Mouse (Mus musculus) ovary, postnatal 36 days (tissue): ENCODE data around the gene Trim27.

Experiments
- DNase-seq: peaks from one replicate; pipeline ENCODE4 v3.0.0; 2022; ENCODE audit warnings: low spot score, mixed read lengths

Gene Trim27

DNA sequence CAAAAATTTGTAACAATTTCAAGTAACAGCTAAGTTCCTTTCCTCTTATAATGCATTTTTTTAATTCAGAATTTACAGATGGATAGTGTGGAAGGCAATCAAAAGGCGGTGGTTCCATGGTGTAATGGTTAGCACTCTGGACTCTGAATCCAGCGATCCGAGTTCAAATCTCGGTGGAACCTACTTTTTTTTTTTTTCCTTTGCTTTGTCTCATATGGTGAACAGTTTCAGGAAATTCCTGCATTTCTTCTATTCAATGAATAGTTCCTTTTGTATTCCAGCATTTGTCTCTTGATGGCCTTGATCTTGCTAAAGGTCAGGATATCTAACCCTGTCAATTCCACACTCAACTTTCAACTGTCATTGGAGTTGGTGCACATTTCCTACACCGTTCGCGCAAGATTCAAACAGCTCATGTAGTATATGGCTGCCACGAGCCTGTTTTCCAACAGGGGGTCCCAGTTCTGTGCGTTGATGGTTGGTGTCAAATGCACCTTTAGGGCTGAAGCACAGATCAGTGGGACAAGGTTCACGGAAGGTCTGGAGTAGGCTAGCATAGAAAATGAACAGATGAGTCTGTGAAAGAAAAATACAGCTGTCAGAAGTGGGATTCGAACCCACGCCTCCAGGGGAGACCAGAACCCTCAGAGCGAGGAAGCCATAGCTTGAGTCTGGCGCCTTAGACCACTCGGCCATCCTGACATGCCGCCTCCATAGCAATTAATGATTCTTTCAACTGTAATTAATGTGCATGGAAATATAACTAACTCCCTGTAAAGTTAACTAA, 6.8 kb upstream of the Trim27 start:
- DNase-seq = peak; percentile 49

DNA sequence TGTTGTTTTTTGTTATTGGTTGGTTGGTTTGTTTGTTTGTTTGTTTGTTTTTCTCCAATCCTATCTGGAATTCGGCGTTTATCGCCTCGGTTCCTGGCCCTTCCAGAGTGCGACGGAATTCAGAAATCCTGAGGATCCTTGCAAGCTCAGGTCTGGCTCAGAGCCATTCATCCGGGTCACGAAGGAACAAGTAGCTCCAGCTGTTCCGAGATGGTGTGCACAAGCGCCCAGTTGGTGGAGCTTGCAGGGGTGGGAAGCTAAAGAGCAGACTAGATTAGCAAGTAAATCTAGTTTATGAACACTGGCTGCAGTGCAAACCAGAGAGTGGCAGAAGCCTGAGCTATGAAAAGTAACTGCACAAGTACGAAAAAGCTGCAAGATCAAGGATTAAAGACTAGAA, 6.2 kb upstream of the Trim27 start:
- peak; percentile 82 for DNase-seq

DNA sequence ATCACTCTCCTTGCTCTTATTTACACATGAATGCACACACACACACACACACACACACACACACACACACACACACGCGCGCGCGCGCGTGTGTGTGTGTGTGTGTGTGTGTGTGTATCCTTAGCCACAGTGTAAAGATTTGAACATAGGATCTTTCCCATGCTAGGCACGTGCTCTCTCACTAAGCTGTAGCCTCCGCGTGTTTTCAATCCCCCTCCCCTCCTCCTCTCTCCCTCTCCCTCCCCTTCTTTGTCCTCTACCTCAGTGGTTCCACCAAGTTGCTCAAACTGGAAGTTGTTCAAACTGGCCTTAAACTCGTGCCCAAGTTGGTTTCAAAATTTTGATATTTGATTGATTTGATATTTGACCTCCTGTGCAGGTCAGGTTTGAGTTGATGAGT, 2.5 kb upstream of the Trim27 start:
- no peak for DNase-seq

DNA sequence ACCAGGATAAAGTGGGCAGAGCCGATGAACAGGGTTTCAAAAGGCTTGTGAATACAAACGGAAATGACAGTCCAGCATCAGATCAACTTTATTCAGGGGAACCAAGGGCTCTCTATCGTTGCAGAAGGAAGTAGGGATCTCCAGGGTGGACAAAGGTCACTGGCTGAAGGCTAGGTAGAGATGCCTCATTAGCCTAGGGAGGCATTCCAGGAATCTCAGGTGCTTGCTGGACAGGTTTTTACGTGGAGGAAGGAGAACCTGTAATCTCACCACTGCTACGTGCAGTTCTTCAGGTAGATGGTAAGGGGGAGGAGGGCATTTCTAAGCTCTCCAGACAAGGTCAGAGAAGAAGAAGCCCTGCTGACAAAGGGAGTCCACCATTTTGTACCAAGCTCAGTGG, 1.6 kb upstream of the Trim27 start:
- no peak for DNase-seq

DNA sequence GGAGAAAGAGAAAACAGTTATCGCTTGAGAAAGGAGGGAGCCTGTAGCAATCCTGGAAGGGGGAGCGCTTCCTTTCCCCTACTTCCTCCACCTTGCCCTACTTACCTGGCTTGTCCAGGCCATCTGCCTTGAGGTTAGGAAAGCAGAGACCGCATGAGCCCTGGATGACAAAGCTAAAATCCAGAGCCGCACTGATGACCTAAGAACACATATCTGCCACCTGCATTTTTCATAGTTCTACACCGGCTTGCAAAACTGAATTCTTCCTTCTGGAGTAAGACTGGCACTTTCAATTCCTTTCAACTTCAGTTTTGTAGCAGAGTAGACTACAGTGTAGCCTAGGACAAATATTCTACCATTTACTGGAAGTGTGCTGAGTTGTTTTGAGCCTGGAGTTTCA, 881 bp upstream of the Trim27 start:
- no peak for DNase-seq

DNA sequence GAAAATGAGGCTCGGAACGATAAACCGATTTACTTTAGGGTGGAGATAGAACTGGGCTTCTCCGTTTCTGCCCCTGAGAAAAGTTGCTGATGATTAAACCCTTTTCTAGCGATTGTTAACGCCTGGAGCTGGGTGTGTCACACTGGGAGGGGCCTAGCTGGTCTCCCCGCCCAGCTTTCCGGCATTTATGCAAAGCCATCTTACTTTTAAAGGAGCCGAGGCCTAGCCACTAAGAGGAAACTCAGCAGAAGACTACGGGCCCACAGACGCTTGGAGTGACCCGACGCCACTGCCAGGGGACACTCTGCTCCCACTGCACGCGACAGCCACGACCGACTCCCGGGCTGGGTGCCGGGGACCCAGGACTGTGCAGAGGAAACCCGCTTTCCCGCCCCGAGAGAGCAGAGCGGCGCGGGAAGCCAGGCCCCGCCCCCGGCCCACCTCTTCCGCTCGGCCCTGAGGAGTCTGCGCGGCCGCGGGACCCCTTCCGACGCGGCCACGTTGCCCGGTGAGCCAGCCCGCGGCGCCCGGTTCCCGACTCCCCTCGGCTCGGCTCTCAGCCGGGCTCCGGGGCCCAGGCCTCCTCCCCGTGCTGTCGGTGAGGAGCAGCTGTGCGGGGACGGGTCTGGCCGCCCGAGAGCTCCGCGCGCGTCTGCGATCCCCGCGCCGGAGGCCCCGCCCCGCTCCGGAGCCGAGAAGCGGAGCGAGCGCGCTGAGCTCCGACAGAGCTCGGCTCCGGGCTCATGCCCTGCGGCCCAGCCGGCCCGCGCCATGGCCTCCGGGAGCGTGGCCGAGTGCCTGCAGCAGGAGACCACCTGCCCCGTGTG, 692 bp downstream of the Trim27 start:
- peak; percentile 84 for DNase-seq

DNA sequence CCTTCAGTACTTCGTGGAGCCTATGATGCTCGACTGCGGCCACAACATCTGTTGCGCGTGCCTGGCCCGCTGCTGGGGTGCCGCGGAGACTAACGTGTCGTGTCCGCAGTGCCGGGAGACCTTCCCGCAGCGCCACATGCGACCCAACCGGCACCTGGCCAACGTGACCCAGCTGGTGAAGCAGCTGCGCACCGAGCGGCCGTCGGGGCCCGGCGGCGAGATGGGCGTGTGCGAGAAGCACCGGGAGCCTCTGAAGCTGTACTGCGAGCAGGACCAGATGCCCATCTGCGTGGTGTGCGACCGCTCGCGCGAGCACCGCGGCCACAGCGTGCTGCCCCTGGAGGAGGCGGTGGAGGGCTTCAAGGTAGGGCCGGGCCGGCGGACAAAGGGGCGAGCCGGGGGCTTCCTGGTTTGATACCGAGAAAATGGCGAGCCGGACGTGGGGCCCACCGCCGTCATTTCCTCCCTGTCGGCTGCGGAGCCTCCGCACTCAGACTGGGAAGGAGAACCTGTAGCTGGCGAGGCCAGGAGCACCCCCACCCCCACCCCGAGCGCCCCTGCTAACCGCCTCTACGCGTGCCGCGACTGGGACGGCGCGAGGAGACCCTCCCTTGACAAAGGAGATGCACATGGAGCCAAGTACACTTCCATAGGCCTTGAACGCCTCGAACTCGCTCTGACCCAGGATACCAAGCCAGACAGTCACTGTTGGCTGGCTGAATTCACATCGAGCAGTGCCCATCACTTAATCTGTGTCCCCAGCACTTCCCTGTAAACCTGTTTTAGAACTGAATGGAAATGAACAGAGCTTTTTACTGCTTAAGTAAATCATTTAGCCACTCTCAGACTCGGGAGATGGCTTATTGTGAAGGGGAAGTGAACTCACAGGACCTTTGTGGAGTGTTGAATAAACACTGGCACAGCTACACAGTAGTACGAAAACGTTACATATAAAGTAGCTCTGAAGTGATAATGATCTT, 1.6 kb downstream of the Trim27 start:
- DNase-seq = peak; percentile 51

DNA sequence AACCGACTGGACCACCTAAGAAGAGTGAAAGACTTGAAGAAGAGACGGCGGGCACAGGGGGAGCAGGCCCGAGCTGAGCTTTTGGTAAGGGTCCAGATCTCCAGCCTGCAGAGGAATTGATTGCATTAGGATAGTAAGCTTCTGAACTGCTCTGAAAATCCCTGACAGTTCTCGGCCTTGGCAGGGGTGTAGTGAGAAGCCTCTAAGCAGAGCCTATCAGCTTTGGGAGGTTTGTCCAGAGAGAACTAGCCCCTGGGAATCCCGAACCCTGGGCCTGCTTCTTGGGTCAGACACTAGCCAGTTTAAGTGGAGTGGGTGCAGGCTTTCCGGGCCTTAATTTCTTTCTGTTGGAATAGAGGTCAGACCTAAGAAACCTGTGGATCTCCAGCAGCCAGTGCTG, 2.8 kb downstream of the Trim27 start:
- no peak for DNase-seq

DNA sequence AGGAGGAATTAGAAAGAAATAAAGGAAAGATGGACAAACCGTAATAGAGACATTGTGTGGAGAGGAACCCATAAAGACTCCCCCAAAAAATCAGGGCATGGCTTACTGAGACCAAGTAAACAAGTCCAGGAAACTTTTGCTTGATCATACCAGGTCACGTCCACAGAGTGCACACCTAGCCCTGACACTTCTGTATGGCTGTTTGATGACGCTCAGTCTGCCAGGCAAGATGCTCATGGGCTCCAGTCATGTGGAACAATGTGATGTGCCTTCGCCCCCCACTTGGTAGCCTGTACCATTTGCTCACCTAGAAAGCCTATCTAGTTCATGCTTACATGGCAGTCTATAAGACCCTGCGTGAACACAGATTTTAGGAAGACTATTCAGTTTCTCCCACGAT, 3.8 kb downstream of the Trim27 start:
- no peak for DNase-seq

DNA sequence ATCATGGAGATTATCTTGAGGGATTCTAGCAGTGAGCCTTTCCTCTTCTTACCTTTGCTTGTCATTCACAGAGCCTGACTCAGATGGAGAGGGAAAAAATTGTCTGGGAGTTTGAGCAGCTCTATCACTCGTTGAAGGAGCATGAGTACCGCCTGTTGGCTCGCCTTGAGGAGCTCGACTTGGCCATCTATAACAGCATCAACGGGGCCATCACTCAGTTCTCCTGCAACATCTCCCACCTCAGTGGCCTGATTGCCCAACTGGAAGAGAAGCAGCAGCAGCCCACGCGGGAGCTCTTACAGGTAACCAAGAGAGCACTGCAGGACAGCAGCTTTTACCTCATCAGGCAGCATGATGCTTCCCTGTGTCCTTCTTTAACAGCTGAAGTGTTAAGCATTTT, 4.4 kb downstream of the Trim27 start:
- DNase-seq = no peak

DNA sequence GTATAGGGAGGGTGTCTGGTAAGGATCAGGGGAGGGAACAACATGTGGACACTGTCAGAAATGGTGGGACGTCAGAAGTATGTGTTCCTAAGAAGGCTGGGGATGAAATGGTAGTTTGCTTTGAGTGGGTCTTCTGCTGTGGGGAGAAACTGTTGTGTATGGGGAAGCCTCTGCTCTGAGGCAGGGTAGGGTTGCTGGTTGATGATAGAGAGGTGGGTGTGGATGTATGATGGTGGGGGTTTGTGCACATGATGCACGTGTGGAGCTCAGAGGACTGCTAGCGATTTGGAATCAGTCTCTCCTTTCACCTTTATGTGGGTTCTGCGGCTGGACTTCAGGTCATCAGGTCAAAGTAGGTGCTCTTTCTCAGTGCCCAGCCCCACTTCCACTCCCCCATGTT, 6.3 kb downstream of the Trim27 start:
- DNase-seq = no peak

DNA sequence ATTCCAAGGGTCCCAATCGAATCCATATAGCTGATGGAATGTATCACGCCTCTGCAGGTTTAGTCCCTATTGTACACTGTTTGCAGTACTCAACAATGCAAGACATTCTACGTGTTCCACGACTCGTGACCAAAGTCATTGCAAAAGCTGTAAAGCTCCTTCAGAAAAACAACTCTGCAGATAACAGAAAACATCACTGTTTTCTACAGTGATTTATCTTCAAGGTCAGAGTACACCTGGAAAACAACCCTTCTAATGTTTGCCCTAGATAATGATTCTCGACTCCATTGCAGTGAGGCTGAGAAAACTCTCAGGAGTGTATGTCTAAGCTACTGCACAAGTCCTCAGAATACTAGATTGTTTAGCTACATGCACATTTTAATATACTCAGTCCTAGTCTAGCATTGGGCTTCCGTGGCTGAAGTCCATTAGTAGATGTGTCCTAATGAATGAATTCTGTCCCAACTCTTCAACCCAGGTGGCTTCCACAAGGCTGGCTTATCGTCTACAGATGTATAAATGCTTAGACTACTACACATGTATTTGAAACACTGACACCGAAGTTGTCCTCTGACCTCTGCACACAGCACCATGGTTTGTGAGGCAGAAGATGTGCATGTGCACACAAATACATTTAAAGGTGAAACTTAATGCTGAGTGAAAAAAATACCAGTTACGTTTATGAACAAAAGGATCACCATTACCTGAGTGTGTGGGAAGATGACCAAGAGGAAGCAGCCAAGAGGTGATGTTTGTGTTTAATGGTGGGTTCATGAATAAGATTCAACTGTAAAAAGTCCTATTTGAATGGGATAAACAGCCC, 16.4 kb downstream of the Trim27 start:
- DNase-seq = no peak

DNA sequence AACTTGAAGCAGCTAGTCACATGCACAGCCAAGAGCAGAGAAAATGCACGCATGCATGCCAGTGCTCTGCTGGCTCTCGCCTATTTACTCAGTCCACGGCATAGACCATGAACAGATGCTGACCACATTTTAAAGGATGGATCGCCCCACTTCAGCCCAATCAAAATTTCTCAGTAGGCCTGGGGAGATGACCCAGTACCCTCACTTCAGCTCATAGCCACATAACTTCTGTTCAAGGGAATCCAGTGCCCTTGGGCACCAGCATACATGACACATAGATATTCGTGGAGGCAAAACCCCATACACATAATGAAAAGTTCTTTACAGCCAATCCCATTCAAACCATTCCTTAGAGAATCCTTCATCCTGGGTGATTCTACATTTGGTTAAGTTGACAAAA, 18.5 kb downstream of the Trim27 start:
- DNase-seq = no peak

DNA sequence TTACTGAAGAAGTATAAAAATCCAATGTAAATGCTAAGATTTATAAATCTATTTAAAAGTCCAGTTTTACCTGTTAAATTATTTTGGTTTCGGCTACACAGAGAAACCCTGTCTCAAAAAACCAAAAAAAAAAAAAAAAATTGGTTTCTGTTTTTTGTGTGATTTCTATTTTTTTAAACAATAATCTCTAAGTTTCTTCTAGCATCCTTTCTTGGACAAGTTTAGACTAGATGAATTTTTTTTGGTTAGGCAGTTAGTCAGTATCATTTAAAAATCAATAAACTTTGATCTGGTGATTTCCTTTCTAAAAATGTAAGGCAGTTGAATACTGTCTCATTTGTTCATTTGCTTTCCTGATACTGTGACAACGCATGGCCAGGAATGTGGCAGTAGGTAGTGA, 19.1 kb downstream of the Trim27 start:
- DNase-seq = no peak

DNA sequence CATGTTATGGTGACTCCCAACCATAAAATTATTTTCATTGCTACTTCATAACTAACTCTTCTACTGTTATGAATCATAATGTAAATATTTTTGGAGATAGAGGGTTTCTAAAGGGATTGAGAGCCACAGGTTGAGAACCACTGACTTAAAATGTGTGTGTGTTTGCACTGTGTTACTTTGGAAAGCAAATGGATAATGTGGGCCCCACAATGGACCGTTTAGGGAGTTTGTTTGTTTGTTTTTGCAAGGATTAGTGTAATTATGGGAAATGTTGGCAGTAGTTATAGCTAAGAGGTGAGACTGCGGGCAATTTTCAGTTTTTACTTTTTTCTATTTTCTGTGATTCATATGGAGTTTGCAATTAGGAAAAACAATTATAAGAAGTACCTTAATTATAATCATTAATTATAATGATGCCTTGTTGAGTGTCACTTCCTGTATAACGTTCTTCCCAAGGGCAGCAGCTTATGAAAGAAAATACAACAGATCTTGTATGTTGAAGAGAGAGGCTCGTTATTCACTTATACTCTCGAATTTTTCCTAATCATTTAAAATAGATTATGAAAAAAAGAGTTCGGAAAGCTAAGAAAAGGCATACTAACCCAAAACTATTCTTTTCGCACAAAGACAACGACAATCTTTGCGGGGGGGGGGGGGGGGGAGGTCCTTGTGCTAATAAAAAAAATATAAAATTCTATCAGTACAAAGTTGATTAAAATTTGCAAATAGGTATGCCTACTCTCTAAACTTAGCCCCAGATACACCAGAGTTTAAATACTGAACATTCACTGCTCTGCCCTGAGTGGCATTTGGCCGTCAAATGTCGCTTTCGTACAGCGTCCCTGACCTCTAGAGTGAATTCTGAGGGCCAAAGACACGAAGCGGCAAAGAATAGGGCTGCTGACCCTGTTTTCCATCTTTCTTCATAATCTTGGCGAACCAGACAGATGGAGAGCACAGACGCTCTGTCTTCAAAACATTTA, 20.1 kb downstream of the Trim27 start:
- peak; percentile 14 for DNase-seq

DNA sequence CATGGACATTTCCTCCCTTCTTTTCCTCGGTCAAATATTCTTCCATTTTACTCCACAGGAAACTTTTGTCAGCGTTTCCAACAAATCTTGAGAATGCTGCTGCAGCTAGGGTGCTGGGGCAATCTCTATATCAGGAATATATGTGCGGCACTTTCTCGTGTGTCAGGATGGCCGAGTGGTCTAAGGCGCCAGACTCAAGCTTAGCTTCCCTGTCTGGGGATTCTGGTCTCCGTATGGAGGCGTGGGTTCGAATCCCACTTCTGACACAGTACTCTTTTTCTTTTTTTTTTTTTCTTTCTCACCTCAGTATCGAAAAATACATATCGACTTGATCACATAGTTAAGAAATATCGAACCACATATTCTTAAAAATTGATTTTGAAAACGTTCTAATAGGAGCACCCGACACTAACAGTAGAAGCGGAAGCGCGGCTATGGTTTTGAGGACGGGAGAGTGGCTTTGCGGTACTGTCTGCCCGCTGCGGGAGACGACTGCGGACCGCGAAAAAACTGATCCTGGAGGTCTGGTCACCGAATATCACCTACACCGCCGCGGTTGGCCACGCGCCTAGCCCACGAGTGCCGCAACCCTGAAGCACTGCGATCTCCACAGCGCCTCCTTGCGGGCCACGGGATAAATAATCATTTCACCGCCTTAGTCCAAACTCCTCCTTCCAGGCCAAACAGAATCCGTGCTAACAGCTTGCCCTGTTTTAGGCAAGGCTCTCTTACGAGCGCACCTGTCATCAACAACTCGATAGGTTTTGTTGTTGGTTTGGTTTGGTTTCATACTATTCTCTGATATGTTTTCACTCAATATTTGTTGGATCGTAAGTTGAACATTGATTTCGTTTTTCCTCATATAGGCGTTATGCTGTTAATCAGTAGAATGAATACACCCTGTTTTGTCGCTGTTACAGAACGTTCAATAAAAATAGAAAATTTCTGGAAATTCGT, 21.1 kb downstream of the Trim27 start:
- peak; percentile 86 for DNase-seq

DNA sequence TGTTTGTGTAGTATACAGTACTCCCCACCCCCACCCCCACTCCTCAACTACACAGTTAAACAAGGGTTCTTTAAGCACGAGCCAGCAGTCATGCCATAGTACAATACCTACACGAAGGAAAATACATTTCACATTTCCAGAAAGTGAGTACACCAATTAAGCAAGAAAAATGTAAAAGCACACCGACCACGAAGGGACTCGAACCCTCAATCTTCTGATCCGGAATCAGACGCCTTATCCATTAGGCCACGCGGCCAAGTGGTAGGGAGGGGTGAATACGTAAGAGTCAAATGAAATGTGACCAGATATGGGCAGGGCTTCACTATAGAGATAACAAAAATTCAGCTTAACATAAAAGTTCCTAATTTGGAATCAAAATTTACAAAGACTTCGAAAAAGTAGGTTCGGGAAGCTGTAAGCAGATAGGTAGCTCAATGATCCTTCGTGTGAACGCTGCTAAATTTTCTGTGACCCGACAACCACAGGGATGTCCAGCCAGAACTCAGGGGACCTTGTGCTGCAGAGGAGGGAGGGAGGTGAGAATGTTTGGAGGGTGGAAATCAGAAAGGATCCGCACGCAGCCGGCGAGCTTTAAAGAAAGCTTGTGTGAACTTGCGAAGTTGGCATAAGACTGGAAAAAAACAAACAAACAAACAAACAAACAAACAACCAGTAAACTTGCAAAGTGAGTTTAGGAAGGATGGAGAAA, 36.2 kb downstream of the Trim27 start:
- DNase-seq = peak; percentile 33

DNA sequence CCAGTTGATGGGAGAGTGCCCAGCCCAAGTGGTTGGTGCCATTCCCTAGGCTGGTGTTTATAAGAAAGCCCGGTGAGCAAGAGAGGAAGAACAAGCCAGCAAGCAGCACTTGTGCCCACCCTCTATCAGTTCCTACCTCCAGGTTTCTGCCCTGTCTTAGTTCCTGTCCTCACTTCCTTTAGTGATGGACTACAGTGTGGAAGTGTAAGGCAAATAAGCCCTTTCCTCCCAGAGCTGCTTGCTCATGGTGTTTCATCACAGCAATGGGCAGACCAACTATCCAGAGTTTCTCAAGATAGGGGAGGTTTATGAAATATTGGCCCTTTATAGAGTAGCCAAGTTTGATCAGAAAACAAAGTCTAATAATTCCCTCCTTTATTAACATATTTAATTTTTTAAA, 37.5 kb downstream of the Trim27 start:
- DNase-seq = no peak
